Mouse (Mus musculus) bone marrow, adult 2 months (tissue): ENCODE measurements around the gene Snrpg. TPM values are rescaled to one million over a fixed set of nuclear protein-coding genes. Genes with fewer than 3 reads are reported as not detected.

Experiments used
- H3K27ac ChIP-seq: fragments of 200-500 bp; 2 replicates; pipeline ENCODE4 v1.5.1; 2012; ENCODE audit warnings: low read depth, mild to moderate bottlenecking, control low read depth, inconsistent platforms, low read length; ENCODE audit not compliant: control insufficient read depth, poor library complexity, insufficient read depth
- H3K4me1 ChIP-seq: fragments of 200-500 bp; 2 replicates; pipeline ENCODE4 v1.6.1; 2011; ENCODE audit warnings: low read length; ENCODE audit not compliant: control insufficient read depth, insufficient read depth
- H3K4me3 ChIP-seq: fragments of 200-500 bp; replicated peaks from 2 replicates; pipeline ENCODE3; 2011; ENCODE audit warnings: mild to moderate bottlenecking, low read depth, low read length, control low read depth; ENCODE audit not compliant: control insufficient read depth
- CTCF ChIP-seq: fragments of 200-500 bp; IDR thresholded peaks from 2 replicates; pipeline ENCODE4 v1.5.1; 2011; ENCODE audit warnings: low read length, control low read depth; ENCODE audit not compliant: control insufficient read depth, insufficient read depth
- POLR2A ChIP-seq: fragments of 200-500 bp; IDR thresholded peaks from 2 replicates; pipeline ENCODE4 v1.6.1; 2011; ENCODE audit warnings: low read depth, mild to moderate bottlenecking, control low read depth, low read length, borderline replicate concordance; ENCODE audit not compliant: control insufficient read depth
- WGBS: fragments of 180-500 bp; shearing (Covaris S2); methylation state at CpG from one replicate; pipeline ENCODE4 v1.1.7; 2018; 5-methylcytosine and 5-hydroxymethylcytosine counted together
- polyA plus RNA-seq: library from polyadenylated mRNA; stranded (reverse); fragments of >200 nt; gene quantifications from 2 replicates; pipeline ENCODE4 v1.2.4, GENCODE M21; 2011; ENCODE audit warnings: low replicate concordance; ENCODE audit not compliant: missing spikeins, insufficient read depth, insufficient read length

The Snrpg gene
- 224 and 244 TPM in 2 replicates for polyA plus RNA-seq

DNA sequence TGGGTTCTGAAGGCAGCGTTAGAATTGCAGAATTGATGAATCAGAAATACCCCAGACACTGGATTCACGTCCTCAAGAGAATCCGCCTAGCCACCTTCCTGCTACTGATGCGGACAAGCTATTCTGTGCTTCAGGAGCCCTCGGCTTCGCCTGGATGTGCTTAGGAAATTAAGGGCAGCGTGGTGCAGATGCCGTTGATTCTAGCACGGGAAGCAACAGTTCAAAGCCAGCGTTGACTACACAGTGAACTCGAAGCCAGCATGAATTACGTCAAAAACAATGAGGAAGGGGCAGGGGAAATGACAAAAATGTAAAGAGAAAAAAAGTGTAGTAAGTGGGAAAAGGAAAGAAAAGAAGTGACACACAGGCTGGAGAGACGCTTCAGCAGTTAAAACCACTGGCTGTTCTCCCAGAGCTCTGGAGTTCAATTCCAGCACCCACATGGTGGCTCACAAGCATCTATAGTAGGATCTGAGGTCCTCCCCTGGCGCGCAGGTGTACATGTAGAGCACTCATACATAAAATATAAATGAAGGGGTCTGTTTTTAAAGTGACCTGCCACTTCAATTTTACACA, at the start of gene Snrpg:
Gene Snrpg (plus strand): TSS at position 541 of the 576 bp plus-strand sequence.
- no peak for TF ChIP-seq CTCF
- no peak for TF ChIP-seq POLR2A
- Histone ChIP-seq H3K27ac (peak within 1 kb of the TSS; percentile 73), H3K4me3 (peak within 1 kb of the TSS; percentile 89), H3K4me1 (peaks cover 1% of the 10 kb centered on the region; the same call in 1 of the 2 replicates)
- 12% methylated on average over 15 of the region's 15 CpGs for WGBS

DNA sequence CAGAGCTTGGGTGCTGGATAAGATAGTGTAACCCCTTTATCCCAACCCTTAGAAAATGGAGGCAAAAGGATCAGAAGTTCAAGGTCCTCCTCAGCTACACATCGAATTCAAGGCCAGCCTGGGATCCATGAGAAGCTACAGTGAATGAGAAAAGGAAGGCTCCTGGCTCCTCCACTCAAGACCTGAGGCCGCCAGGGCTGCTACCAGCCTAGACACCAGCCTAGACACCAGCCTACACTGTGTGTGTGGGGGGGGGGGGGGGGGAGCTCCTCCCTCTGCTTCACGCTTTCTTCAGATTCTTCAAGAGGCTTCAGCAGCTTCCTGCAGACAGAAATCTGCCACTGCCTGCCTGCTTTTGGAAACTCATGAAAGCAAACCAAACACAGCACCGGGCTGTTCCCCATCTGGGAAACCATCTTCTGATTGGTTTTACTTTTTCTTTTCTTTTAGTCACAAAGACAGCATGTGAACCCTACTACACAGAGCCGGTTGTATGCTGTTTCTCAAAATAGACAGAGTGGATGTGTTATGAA, 49.0 kb upstream of the Snrpg start:
- TF ChIP-seq POLR2A (no peak), CTCF (no peak)
- WGBS: 75% methylated on average over 5 of the region's 5 CpGs
- Histone ChIP-seq H3K4me3 (no peak overlapping the region), H3K27ac (no peak overlapping the region), H3K4me1 (no peaks in the 10 kb centered on the region)

DNA sequence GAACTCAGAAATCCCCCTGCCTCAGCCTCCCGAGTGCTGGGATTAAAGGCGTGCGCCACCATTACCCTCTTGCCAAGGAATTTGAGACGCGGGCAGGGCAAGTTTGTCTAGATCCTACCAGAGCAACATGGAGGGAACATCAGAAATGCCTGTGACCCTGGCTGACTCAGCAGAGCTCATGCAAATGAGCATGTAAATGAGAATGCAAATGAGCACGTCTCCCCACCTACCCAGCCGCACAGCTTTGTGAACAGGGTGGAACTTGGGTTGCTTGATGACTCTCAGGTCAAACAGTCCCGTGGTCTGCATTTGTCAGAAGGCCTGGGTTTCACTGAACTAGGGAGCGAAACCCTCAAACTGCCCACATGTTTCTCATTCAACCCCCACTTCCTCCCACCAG, 48.1 kb upstream of the Snrpg start:
- TF ChIP-seq POLR2A (no peak), CTCF (no peak)
- H3K4me1 ChIP-seq: no peaks in the 10 kb centered on the region
- H3K4me3 ChIP-seq: no peak overlapping the region
- 86% methylated on average over 9 of the region's 9 CpGs for WGBS
- no peak overlapping the region for H3K27ac ChIP-seq

DNA sequence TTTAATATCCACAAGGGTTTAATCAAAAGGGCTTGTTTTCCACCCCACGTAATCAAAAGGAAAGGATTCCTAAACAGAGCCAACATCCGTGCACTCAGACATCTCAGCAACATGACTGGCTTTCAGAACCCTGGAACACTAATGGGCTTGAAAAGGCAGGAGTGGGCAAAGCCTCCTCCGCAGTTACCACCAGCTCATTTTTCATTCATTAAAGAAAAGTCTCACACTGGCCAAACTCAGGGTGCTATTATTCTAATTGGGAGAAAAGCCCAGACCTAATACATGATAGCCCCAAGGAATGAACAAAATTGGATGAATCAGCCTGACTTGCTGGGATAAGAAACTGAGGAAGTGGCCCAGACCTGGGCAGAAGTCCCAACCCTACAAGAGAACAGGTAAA, 46.7 kb upstream of the Snrpg start:
- Histone ChIP-seq H3K4me3 (no peak overlapping the region), H3K4me1 (no peaks in the 10 kb centered on the region), H3K27ac (no peak overlapping the region)
- WGBS: 85% methylated on average over 3 of the region's 3 CpGs
- no peak for TF ChIP-seq POLR2A
- no peak for TF ChIP-seq CTCF

DNA sequence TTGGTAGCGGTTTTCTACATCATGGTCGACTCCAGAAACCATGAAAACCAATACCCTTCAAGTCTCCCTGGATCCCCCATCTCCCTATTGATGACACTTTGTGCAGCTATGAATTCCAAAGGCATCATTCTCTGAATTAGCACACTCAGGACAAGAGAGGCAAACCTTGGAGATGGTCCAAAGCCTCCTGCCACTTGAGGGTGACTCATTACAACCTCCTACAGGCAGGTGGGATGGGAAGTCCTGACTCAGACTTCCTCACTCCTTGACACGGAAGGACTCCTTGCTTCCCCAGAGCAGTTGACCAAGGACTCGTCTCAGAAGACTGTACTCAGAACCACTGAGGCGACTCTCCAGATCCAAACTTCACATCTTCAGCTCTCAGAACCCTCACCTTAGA, 45.5 kb upstream of the Snrpg start:
- Histone ChIP-seq H3K4me1 (no peaks in the 10 kb centered on the region), H3K4me3 (no peak overlapping the region), H3K27ac (no peak overlapping the region)
- no peak for TF ChIP-seq CTCF
- no peak for TF ChIP-seq POLR2A
- WGBS: 55% methylated on average over 5 of the region's 5 CpGs

DNA sequence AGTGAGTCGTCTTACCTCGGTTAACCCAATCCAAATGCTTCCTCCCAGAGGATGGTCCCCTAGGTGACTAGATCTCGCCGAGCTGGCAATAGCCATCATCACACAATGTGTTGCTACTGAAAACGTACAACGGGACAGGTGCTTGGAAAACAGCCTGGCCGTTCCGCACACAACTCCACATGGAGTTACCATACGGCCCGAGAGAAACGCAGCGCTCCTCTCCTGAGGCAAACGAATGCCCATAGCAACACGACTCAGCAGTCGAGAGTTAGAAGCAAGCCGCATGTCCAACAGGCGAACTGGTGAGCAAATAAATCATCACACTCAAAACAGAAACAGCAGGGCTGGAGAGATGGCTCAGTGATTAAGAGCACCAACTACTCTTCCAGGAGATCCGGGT, 44.2 kb upstream of the Snrpg start:
- TF ChIP-seq POLR2A (no peak), CTCF (no peak)
- no peak overlapping the region for H3K4me3 ChIP-seq
- H3K27ac ChIP-seq: no peak overlapping the region
- WGBS: 86% methylated on average over 18 of the region's 18 CpGs
- no peaks in the 10 kb centered on the region; the same call in 1 of the 2 replicates for H3K4me1 ChIP-seq

DNA sequence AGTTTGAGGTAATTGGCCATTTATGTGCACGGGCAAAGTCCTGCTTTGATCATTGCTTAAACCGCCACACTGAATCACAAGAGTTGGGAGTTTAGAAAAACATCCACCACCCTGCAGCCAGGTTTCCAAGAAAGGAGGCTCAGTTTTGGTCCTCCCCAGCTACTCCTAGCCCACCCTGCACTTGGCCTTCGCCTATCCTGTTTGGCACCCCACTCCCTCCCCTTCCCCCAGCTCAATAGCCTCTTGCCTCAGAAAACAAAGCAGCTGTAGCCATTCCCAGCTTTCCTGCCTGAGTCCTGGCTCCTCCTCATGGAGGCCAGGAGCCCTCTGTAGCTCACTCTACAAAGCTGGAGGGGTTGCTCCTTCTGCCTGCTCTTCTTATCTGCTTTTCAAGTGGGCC, 42.7 kb upstream of the Snrpg start:
- no peak overlapping the region for H3K4me3 ChIP-seq
- TF ChIP-seq CTCF: no peak
- no peak for TF ChIP-seq POLR2A
- H3K27ac ChIP-seq: no peak overlapping the region
- 81% methylated on average over 3 of the region's 3 CpGs for WGBS
- H3K4me1 ChIP-seq: no peaks in the 10 kb centered on the region; the same call in 1 of the 2 replicates

DNA sequence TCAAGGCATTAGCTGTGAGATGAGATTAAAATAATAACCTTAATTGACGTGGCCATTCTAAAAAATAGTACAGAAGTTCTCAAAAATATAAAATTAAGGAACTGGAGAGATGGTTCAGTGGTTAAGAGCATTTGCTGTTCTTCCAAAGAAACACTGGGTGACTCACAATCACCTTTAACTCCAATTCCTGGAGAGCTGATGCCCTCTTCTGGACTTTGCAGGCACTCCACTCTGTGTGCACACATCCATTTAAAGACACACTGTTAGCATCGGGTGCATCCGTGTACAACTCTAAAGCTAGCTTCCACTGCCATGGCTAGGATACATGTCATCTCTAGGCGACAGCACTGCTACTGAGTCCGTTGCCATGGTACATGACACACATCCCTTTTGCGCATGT, 41.2 kb upstream of the Snrpg start:
- Histone ChIP-seq H3K4me3 (no peak overlapping the region), H3K27ac (no peak overlapping the region), H3K4me1 (no peaks in the 10 kb centered on the region; the same call in 1 of the 2 replicates)
- 82% methylated on average over 6 of the region's 6 CpGs for WGBS
- TF ChIP-seq CTCF (no peak), POLR2A (no peak)
